Mouse (Mus musculus) CD4-positive, CD25-positive, alpha-beta regulatory T cell, adult 9 weeks (primary cell): ENCODE data around the gene Gm11146. TPM values are rescaled to one million over a fixed set of nuclear protein-coding genes. Genes with fewer than 3 reads are reported as not detected.

Experiments
- polyA plus RNA-seq: library from polyadenylated mRNA; unstranded; fragments of 100-300 nt; shearing (Covaris generic); gene quantifications from one replicate; pipeline ENCODE4 v1.2.1, GENCODE M21; 2017

Gm11146 gene
- not detected for polyA plus RNA-seq

DNA sequence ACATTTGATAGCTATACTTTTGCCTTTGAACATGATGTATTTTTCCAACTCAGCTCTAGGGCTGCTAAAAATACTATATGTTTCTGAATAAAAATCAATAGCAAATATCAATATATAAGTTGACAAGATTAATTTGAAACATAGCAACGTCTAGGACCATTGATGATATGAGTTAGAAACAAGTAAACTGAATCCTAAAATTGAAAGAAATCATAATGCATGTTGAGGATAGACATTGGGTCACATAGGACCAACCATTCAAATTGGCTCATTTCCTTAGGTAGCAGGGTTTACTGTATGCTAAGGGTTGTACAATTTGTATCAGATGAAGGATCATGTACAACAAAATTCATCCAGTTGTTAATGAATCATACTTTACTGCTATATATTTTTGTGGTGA, at the start of gene Gm11146:
TSS of gene Gm11146 (minus strand) at position 101 of the 400 bp plus-strand sequence.

